Mouse (Mus musculus) limb, embryonic 14.5 days (tissue): ENCODE measurements around the gene Pla2g4b. TPM values are rescaled to one million over a fixed set of nuclear protein-coding genes. Genes with fewer than 3 reads are reported as not detected.

Source experiments
- ATAC-seq: fragments of 200-750 bp; cut with Nextera tagmentation; 2 replicates; pipeline ENCODE4 v1.8.0; 2017; ENCODE audit warnings: low read depth, moderate number of reproducible peaks, moderate TSS enrichment; ENCODE audit not compliant: low FRiP score
- DNase-seq: peaks from one replicate; pipeline ENCODE4 v3.0.0-alpha.2; 2015; ENCODE audit warnings: low spot score
- H3K27ac ChIP-seq: fragments of 300-500 bp; sonication (generic); replicated peaks from 2 replicates; pipeline ENCODE4 v1.5.1; 2014; ENCODE audit warnings: low read depth, mild to moderate bottlenecking, low read length, moderate library complexity, mixed read lengths
- H3K27me3 ChIP-seq: fragments of 300-500 bp; sonication (generic); 2 replicates; pipeline ENCODE4 v1.6.1; 2014; ENCODE audit warnings: low read length, mixed read lengths; ENCODE audit not compliant: control insufficient read depth, insufficient read depth
- H3K36me3 ChIP-seq: fragments of 300-500 bp; sonication (generic); 2 replicates; pipeline ENCODE4 v1.6.1; 2014; ENCODE audit warnings: mild to moderate bottlenecking, low read length, moderate library complexity, mixed read lengths; ENCODE audit not compliant: control insufficient read depth, insufficient read depth
- H3K4me1 ChIP-seq: fragments of 300-500 bp; sonication (generic); 2 replicates; pipeline ENCODE4 v1.6.1; 2014; ENCODE audit warnings: antibody characterized with exemption, low read length, mixed read lengths; ENCODE audit not compliant: control insufficient read depth, insufficient read depth
- H3K4me2 ChIP-seq: fragments of 300-500 bp; sonication (generic); replicated peaks from 2 replicates; pipeline ENCODE4 v1.6.1; 2014; ENCODE audit warnings: low read depth, mild to moderate bottlenecking, low read length, moderate library complexity; ENCODE audit not compliant: severe bottlenecking
- H3K4me3 ChIP-seq: fragments of 300-500 bp; sonication (generic); replicated peaks from 2 replicates; pipeline ENCODE4 v1.5.1; 2014; ENCODE audit warnings: low read length
- H3K9ac ChIP-seq: fragments of 300-500 bp; sonication (generic); 2 replicates; pipeline ENCODE4 v1.6.1; 2014; ENCODE audit warnings: mild to moderate bottlenecking, low read depth, low read length, moderate library complexity; ENCODE audit not compliant: severe bottlenecking
- H3K9me3 ChIP-seq: fragments of 300-500 bp; sonication (generic); 2 replicates; pipeline ENCODE4 v1.6.1; 2016; ENCODE audit warnings: low read length; ENCODE audit not compliant: control insufficient read depth
- POLR2A ChIP-seq: fragments of 200-500 bp; IDR thresholded peaks from 2 replicates; pipeline ENCODE4 v1.8.0; 2012; ENCODE audit warnings: inconsistent platforms, mild to moderate bottlenecking, moderate library complexity, borderline replicate concordance; ENCODE audit not compliant: insufficient read depth, insufficient read length; ENCODE audit errors: extremely low read depth
- WGBS: fragments of 180-500 bp; shearing (Covaris S2); extraction: QIAGEN DNeasy Blood & Tissue Kit; methylation state at CpG from one replicate; pipeline ENCODE4 v1.1.7; 2014; 5-methylcytosine and 5-hydroxymethylcytosine counted together
- polyA plus RNA-seq, 2 experiments: library from polyadenylated mRNA; depleted of rRNA in 1 of 2; stranded (reverse) in 1 of 2; unstranded in 1 of 2; fragments of >200 nt; fragmentation: Nextera tagmentation in 1 of 2; extraction: Ambion mirVana in 1 of 2; gene quantifications; 2 replicates each; pipeline versions ENCODE4 v1.2.1 to v1.2.3; 2012 to 2014

Gene Pla2g4b
- 21.9 and 22.8 TPM in 2 replicates for polyA plus RNA-seq (2012; rRNA removed)
- polyA plus RNA-seq (2014; fragmentation: Nextera tagmentation; extraction: Ambion mirVana), result 1.7 and 1.9 TPM in 2 replicates

- 86% methylated on average over 12 of the region's 12 CpGs for WGBS
- H3K4me2 ChIP-seq, result no peak within 1 kb of the TSS
- H3K36me3 ChIP-seq, result peaks cover 69% of the 10 kb centered on the region
- ATAC-seq (no peak), DNase-seq (no peak)
- no peak for TF ChIP-seq POLR2A
- no peak within 1 kb of the TSS for H3K27ac ChIP-seq
- H3K4me3 ChIP-seq, result no peak within 1 kb of the TSS
- peaks cover 7% of the 10 kb centered on the region for H3K4me1 ChIP-seq
- no peaks in the 10 kb centered on the region for H3K9me3 ChIP-seq
- H3K27me3 ChIP-seq, result no peaks in the 10 kb centered on the region
- no peak within 1 kb of the TSS for H3K9ac ChIP-seq
These were observed at the start of gene Pla2g4b for GRCm38 (mm10) chr2:120032726-120033467. Gene Pla2g4b (plus strand): TSS chr2:120033417.

DNA sequence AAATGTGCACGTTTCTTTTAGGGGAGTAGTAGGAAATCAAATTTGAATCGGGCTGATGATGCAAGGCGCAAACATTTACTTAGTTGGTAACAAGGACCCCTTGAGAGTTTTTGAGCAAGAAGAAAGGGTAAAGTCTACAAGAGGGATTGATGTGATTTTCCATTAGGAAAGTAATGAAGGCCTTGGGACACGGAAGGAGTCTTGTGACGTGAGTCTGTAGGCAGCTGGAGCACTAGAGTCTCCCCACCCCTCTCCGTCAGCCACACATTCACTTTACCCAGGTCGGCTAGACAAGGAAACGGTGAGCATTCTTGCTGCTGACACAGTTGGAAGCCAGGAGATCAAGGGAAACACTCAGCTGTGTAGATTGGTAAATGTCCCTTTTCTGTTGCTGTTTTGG is 47.3 kb upstream of the Pla2g4b start:
- TF ChIP-seq POLR2A, result no peak
- Histone ChIP-seq H3K9me3 (no peaks in the 10 kb centered on the region), H3K27me3 (no peaks in the 10 kb centered on the region), H3K9ac (no peak overlapping the region), H3K4me2 (no peak overlapping the region), H3K4me1 (no peaks in the 10 kb centered on the region), H3K27ac (no peak overlapping the region), H3K36me3 (peaks cover 20% of the 10 kb centered on the region), H3K4me3 (no peak overlapping the region)
- ATAC-seq, result no peak
- WGBS, result 67% methylated on average over 8 of the region's 8 CpGs
- DNase-seq, result no peak

DNA sequence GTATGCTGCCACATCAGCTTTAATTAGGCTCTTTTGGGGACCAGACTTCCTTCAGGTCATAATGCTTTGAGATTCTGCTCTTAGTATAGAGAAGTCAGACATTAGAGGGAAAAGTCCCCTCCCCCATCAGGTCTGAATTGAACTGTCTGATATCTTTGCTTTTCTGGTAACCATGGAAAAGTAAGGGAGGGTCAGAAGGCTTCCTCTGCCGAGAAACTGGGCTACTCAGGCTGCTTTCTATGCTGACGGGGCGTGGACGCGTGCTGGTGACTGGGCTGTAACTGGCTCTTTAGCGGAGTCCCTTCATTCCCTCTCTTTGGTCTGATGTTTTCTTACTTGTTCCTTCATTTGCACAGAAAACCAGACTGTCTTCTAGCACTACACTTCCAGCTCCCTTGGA is 46.8 kb upstream of the Pla2g4b start:
- Histone ChIP-seq H3K4me3 (no peak overlapping the region), H3K36me3 (peaks cover 19% of the 10 kb centered on the region), H3K9me3 (no peaks in the 10 kb centered on the region), H3K4me1 (no peaks in the 10 kb centered on the region), H3K27ac (no peak overlapping the region), H3K4me2 (no peak overlapping the region), H3K9ac (no peak overlapping the region), H3K27me3 (no peaks in the 10 kb centered on the region)
- no peak for TF ChIP-seq POLR2A
- DNase-seq, result no peak
- 86% methylated on average over 6 of the region's 6 CpGs for WGBS
- no peak for ATAC-seq

DNA sequence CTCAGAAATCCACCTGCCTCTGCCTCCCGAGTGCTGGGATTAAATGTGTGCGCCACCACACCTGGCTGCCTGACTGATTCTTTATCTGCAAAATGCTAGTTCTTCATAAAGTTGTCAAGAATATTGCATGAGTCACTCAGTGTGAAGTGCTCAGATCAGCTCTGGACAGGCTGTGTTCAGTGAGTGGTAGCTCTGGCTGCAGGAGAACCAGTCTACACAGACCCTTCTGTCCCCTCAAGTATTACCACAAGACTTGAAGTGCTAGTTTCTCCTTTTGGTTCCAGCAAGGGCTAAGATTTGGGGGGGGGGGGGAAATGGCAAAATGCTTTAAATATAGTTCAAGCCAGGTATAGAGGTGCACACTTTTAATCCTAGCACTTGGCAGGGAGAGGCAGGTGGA is 45.8 kb upstream of the Pla2g4b start:
- no peak for TF ChIP-seq POLR2A
- Histone ChIP-seq H3K4me1 (no peaks in the 10 kb centered on the region), H3K36me3 (peaks cover 8% of the 10 kb centered on the region), H3K4me3 (no peak overlapping the region), H3K27ac (no peak overlapping the region), H3K27me3 (no peaks in the 10 kb centered on the region), H3K4me2 (no peak overlapping the region), H3K9ac (no peak overlapping the region), H3K9me3 (no peaks in the 10 kb centered on the region)
- ATAC-seq, result no peak
- no peak for DNase-seq
- WGBS, result 98% methylated on average over 2 of the region's 2 CpGs

GRCm38 (mm10) chr2:119988952-119989351 is 44.3 kb upstream of the Pla2g4b start:
- no peak for TF ChIP-seq POLR2A
- DNase-seq (no peak), ATAC-seq (no peak)
- H3K36me3 ChIP-seq, result no peaks in the 10 kb centered on the region
- WGBS, result 81% methylated on average over 4 of the region's 4 CpGs
- no peak overlapping the region for H3K4me3 ChIP-seq
- H3K4me2 ChIP-seq, result no peak overlapping the region
- no peaks in the 10 kb centered on the region for H3K9me3 ChIP-seq
- no peaks in the 10 kb centered on the region for H3K27me3 ChIP-seq
- no peaks in the 10 kb centered on the region for H3K4me1 ChIP-seq
- no peak overlapping the region for H3K27ac ChIP-seq
- H3K9ac ChIP-seq, result no peak overlapping the region
